Mouse (Mus musculus): Measurements from ENCODE around the gene Wdr17. TPM values are rescaled to one million over a fixed set of nuclear protein-coding genes. Genes with fewer than 3 reads are reported as not detected.

The Wdr17 gene
- polyA plus RNA-seq (2015; fragmentation: Nextera tagmentation; extraction: Ambion mirVana), result 0.42 TPM in 1 of 2 replicates, not detected in the other

GRCm38 (mm10) chr8:54886987-54887785 is at the start of gene Wdr17:
Wdr17 (minus strand) TSS chr8:54887184.
- ATAC-seq (replicated peaks; ENCODE audit: extremely low read depth, insufficient read depth, low FRiP score), result no peak
- Histone ChIP-seq H3K9me3 (replicated peaks; ENCODE audit: control insufficient read depth, low read length) (no peaks in the 10 kb centered on the region), H3K4me2 (ENCODE audit: low read depth, low read length) (no peak within 1 kb of the TSS), H3K27ac (ENCODE audit: low read length) (0 out of 2 replicates have a peak within 1 kb of the TSS, but pooled peaks have one; percentile 20), H3K4me1 (ENCODE audit: control insufficient read depth, insufficient read depth, low read length) (peaks cover 4% of the 10 kb centered on the region; the same call in 1 of the 2 replicates), H3K4me3 (ENCODE audit: low read length) (no peak within 1 kb of the TSS), H3K9ac (ENCODE audit: low read length) (no peak within 1 kb of the TSS), H3K27me3 (ENCODE audit: control insufficient read depth, insufficient read depth, low read length) (no peaks in the 10 kb centered on the region), H3K36me3 (ENCODE audit: control insufficient read depth, insufficient read depth) (no peaks in the 10 kb centered on the region)
- 73% methylated on average over 9 of the region's 9 CpGs for WGBS

DNA sequence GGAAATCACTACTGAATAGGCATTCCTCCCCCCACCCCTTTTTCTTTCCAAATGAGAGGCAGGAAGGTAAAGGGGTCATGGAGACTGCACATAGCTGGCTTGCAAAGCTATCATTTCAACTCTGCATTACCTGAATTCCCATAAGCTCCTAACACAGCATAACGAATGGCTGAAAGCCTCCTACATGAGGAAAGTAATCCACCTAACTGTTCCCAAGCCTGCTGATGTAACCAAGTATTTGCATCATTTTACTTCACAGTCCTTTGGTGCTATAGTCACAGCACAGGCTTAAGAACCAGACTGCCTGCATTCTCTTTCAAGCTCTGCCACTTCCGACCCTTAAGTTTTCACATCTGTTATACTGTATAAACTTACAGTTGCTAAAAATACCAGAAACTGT is 45.3 kb upstream of the Wdr17 start:
- Histone ChIP-seq H3K27me3 (ENCODE audit: control insufficient read depth, insufficient read depth, low read length) (no peaks in the 10 kb centered on the region), H3K36me3 (ENCODE audit: control insufficient read depth, insufficient read depth) (no peaks in the 10 kb centered on the region), H3K9me3 (replicated peaks; ENCODE audit: control insufficient read depth, low read length) (no peaks in the 10 kb centered on the region), H3K9ac (ENCODE audit: low read length) (no peak overlapping the region), H3K4me2 (ENCODE audit: low read depth, low read length) (no peak overlapping the region), H3K27ac (ENCODE audit: low read length) (no peak overlapping the region), H3K4me3 (ENCODE audit: low read length) (no peak overlapping the region), H3K4me1 (ENCODE audit: control insufficient read depth, insufficient read depth, low read length) (no peaks in the 10 kb centered on the region)
- 59% methylated on average over 2 of the region's 2 CpGs for WGBS
- no peak for ATAC-seq (replicated peaks; ENCODE audit: extremely low read depth, insufficient read depth, low FRiP score)

- H3K36me3 ChIP-seq (ENCODE audit: control insufficient read depth, insufficient read depth), result no peaks in the 10 kb centered on the region
- no peak overlapping the region for H3K4me3 ChIP-seq (ENCODE audit: low read length)
- H3K4me2 ChIP-seq (ENCODE audit: low read depth, low read length), result no peak overlapping the region
- H3K9me3 ChIP-seq (replicated peaks; ENCODE audit: control insufficient read depth, low read length), result no peaks in the 10 kb centered on the region
- no peak overlapping the region for H3K27ac ChIP-seq (ENCODE audit: low read length)
- no peak for ATAC-seq (replicated peaks; ENCODE audit: extremely low read depth, insufficient read depth, low FRiP score)
- no peaks in the 10 kb centered on the region; the same call in 1 of the 2 replicates for H3K4me1 ChIP-seq (ENCODE audit: control insufficient read depth, insufficient read depth, low read length)
- H3K9ac ChIP-seq (ENCODE audit: low read length), result no peak overlapping the region
- WGBS, result 80% methylated on average over 3 of the region's 3 CpGs
- H3K27me3 ChIP-seq (ENCODE audit: control insufficient read depth, insufficient read depth, low read length), result no peaks in the 10 kb centered on the region
These were observed 38.0 kb upstream of the Wdr17 start for GRCm38 (mm10) chr8:54924936-54925335.

DNA sequence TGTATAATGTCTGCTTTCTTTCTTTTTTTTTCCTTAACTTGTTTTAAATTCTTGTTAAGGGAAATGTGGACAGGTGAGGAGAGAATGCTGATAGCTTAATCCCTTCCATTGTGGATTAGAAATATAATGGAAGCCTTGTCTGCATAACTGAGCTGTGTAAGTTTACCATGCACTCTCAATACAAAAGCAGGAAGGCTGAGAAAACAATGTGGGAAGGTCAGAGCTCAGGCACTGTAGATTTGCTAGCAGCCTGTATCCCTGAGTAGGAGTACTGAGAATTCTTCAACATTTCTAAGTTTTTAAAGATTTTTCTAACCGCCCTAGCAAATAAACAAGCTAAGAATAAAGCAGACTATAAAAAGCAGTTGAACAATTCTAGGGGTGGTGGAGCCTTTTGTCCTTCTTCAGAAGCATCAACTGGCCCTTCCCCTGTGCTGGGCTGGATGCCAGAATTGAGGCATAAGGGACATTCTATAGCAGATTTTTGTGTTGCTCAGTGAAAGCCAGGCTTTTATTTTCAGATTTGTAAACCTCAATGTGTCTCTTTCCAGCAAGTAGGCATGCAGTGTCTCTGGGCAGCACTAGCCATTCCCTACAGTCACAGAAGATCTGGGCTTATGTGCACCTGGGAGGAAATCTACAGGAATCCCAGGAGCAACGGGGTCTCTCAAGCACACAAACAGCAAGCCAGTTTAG is 35.3 kb upstream of the Wdr17 start:
- no peak overlapping the region; the same call in 1 of the 2 replicates for H3K27ac ChIP-seq (ENCODE audit: low read length)

DNA sequence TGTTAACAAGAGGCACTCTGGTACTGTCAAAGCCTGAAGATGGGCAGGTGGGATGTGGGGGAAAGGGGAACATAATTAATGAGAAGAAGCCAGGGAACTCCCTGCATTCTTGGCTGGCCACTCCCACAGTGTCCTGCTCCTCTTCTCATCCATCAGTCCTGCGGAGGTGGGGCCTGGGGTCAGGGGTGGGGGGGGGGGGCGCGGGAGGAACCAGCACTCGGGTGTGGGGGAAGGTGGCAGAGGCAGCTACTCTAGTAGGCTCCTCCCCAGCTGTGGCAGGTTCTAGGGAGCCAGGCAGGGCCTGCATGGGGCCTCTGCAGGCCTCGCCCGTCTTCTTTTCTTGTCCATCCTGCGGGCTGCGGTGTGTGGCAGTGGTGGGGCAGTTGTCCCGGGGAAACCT is 30.7 kb upstream of the Wdr17 start:
- H3K9ac ChIP-seq (ENCODE audit: low read length), result no peak overlapping the region
- no peak overlapping the region for H3K4me2 ChIP-seq (ENCODE audit: low read depth, low read length)
- no peaks in the 10 kb centered on the region for H3K27me3 ChIP-seq (ENCODE audit: control insufficient read depth, insufficient read depth, low read length)
- 51% methylated on average over 5 of the region's 9 CpGs for WGBS
- H3K9me3 ChIP-seq (replicated peaks; ENCODE audit: control insufficient read depth, low read length), result no peaks in the 10 kb centered on the region
- H3K4me1 ChIP-seq (ENCODE audit: control insufficient read depth, insufficient read depth, low read length), result no peaks in the 10 kb centered on the region; the same call in 1 of the 2 replicates
- 0 out of 2 replicates have a peak, but pooled peaks have one; percentile 23 for ATAC-seq (replicated peaks; ENCODE audit: extremely low read depth, insufficient read depth, low FRiP score)
- H3K27ac ChIP-seq (ENCODE audit: low read length), result no peak overlapping the region
- no peak overlapping the region for H3K4me3 ChIP-seq (ENCODE audit: low read length)
- no peaks in the 10 kb centered on the region for H3K36me3 ChIP-seq (ENCODE audit: control insufficient read depth, insufficient read depth)

More for the DNA sequence above, 35.3 kb upstream of the Wdr17 start:
- H3K4me3 ChIP-seq (ENCODE audit: low read length), result no peak overlapping the region
- H3K9me3 ChIP-seq (replicated peaks; ENCODE audit: control insufficient read depth, low read length), result no peaks in the 10 kb centered on the region
- ATAC-seq (replicated peaks; ENCODE audit: extremely low read depth, insufficient read depth, low FRiP score), result no peak; the same call in 1 of the 2 replicates
- 40% methylated on average over 2 of the region's 2 CpGs for WGBS
- H3K4me1 ChIP-seq (ENCODE audit: control insufficient read depth, insufficient read depth, low read length), result no peaks in the 10 kb centered on the region; the same call in 1 of the 2 replicates
- no peaks in the 10 kb centered on the region for H3K27me3 ChIP-seq (ENCODE audit: control insufficient read depth, insufficient read depth, low read length)
- H3K36me3 ChIP-seq (ENCODE audit: control insufficient read depth, insufficient read depth), result no peaks in the 10 kb centered on the region
- no peak overlapping the region for H3K4me2 ChIP-seq (ENCODE audit: low read depth, low read length)
- no peak overlapping the region for H3K9ac ChIP-seq (ENCODE audit: low read length)

- H3K4me2 ChIP-seq (ENCODE audit: low read depth, low read length), result no peak overlapping the region
- ATAC-seq (replicated peaks; ENCODE audit: extremely low read depth, insufficient read depth, low FRiP score), result no peak
- 92% methylated on average over 2 of the region's 2 CpGs for WGBS
- H3K9ac ChIP-seq (ENCODE audit: low read length), result no peak overlapping the region
- H3K27me3 ChIP-seq (ENCODE audit: control insufficient read depth, insufficient read depth, low read length), result no peaks in the 10 kb centered on the region
- no peaks in the 10 kb centered on the region for H3K9me3 ChIP-seq (replicated peaks; ENCODE audit: control insufficient read depth, low read length)
- no peak overlapping the region for H3K27ac ChIP-seq (ENCODE audit: low read length)
- H3K4me3 ChIP-seq (ENCODE audit: low read length), result no peak overlapping the region
- no peaks in the 10 kb centered on the region for H3K36me3 ChIP-seq (ENCODE audit: control insufficient read depth, insufficient read depth)
- no peaks in the 10 kb centered on the region for H3K4me1 ChIP-seq (ENCODE audit: control insufficient read depth, insufficient read depth, low read length)
These were observed 25.9 kb upstream of the Wdr17 start for GRCm38 (mm10) chr8:54912891-54913290.

GRCm38 (mm10) chr8:54899444-54899843 is 12.5 kb upstream of the Wdr17 start:
- Histone ChIP-seq H3K4me3 (ENCODE audit: low read length) (no peak overlapping the region), H3K9me3 (replicated peaks; ENCODE audit: control insufficient read depth, low read length) (no peaks in the 10 kb centered on the region), H3K9ac (ENCODE audit: low read length) (no peak overlapping the region), H3K36me3 (ENCODE audit: control insufficient read depth, insufficient read depth) (no peaks in the 10 kb centered on the region), H3K4me2 (ENCODE audit: low read depth, low read length) (no peak overlapping the region), H3K27me3 (ENCODE audit: control insufficient read depth, insufficient read depth, low read length) (no peaks in the 10 kb centered on the region), H3K27ac (ENCODE audit: low read length) (no peak overlapping the region), H3K4me1 (ENCODE audit: control insufficient read depth, insufficient read depth, low read length) (no peaks in the 10 kb centered on the region)
- WGBS, result 67% methylated on average over 2 of the region's 2 CpGs
- ATAC-seq (replicated peaks; ENCODE audit: extremely low read depth, insufficient read depth, low FRiP score), result no peak

DNA sequence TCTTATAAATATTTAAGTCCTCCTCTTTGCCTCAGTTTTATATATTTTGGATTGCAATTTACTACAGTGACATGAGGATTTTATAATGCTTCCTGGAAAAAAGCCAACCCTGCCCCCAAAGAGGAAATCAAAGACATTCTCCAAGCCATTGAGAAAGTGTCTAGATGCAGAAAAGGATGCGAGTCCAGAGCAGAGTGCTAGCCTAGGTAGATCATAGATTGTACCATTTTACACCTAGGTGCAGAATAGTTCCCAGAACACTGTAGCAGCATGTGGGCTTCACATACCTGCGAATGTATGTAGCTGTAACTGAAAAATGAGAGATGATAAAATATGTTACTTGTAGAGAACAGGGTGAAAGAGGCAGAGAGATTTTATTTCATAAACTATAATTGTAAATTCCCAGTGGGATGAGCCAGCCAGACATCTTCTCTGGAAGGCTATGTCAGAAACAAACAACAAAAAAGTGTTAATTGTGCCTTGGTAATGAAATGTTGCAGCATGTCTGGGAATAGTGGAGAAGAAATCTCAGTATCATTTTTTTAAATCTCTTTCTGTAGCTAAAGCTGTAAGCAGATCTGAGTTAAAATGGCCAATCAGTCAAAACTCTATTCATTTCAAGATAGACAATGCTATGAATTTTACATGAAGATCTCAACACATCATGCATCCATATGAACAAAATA is 7.8 kb upstream of the Wdr17 start:
- H3K9ac ChIP-seq (ENCODE audit: low read length), result no peak overlapping the region
- no peak overlapping the region for H3K4me3 ChIP-seq (ENCODE audit: low read length)
- no peaks in the 10 kb centered on the region for H3K27me3 ChIP-seq (ENCODE audit: control insufficient read depth, insufficient read depth, low read length)
- H3K4me1 ChIP-seq (ENCODE audit: control insufficient read depth, insufficient read depth, low read length), result no peaks in the 10 kb centered on the region
- H3K4me2 ChIP-seq (ENCODE audit: low read depth, low read length), result no peak overlapping the region
- H3K27ac ChIP-seq (ENCODE audit: low read length), result no peak overlapping the region
- H3K36me3 ChIP-seq (ENCODE audit: control insufficient read depth, insufficient read depth), result no peaks in the 10 kb centered on the region
- 68% methylated on average over 2 of the region's 2 CpGs for WGBS
- ATAC-seq (replicated peaks; ENCODE audit: extremely low read depth, insufficient read depth, low FRiP score), result no peak
- H3K9me3 ChIP-seq (replicated peaks; ENCODE audit: control insufficient read depth, low read length), result no peaks in the 10 kb centered on the region

Data from heart, embryonic 16.5 days (tissue).